ENCODE assay signal across 10 mouse cellular contexts in the genomic region with DNA sequence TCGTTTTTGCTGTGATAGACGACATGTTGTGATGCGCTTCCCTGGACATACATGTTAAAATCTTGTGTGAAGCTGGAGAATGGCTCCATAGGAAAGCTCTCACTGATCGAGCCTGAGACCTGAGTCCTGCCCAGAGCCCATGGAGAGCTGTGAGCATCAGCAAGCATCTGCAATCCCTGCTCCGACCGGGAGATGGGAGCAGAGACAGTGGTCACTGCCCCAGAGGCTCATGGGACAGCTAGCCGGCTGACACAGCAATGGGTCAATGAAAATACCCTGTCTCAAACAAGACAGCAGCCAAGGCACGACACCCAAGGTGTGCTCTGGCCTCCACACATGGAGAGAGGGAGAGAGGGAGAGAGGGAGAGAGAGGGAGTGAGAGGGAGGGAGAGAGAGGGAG. TPM values are rescaled to one million over a fixed set of nuclear protein-coding genes. Genes with fewer than 3 reads are reported as not detected.
DNase-seq lines count a peak whose midpoint lies in the region; ATAC-seq and TF ChIP-seq lines count a peak whose summit lies in the region.
"Had no signal": no experiment of that assay in that cellular context is flagged by ENCODE, and none has a peak within 500 bp of the region (broad histone marks: within the 10 kb centered on the region; RNA-seq: fewer than 3 reads in every experiment).

No protein-coding gene starts in this region.

- no peaks in the 10 kb centered on the region for H3K36me3 ChIP-seq in testis, adult 2 months (ENCODE audit: control insufficient read depth, insufficient read depth, low read length)
- no peaks in the 10 kb centered on the region for H3K36me3 ChIP-seq in liver, postnatal 0 days (replicated peaks; ENCODE audit: insufficient read depth, low read length)
- H3K36me3 ChIP-seq: heart, embryonic 13.5 days; limb, embryonic 15.5 days had no signal

- no peaks in the 10 kb centered on the region for H3K27me3 ChIP-seq in testis, adult 2 months (ENCODE audit: control insufficient read depth, insufficient read depth, low read length)
- no peaks in the 10 kb centered on the region for H3K27me3 ChIP-seq in liver, postnatal 0 days (ENCODE audit: insufficient read depth, low read length)
- H3K27me3 ChIP-seq: limb, embryonic 15.5 days had no signal

- no peak overlapping the region for H3K27ac ChIP-seq in testis, adult 2 months (ENCODE audit: control insufficient read depth, insufficient read depth, low read depth, low read length)
- no peak overlapping the region for H3K27ac ChIP-seq in liver, postnatal 0 days (ENCODE audit: low read depth)
- H3K27ac ChIP-seq: heart, embryonic 13.5 days; limb, embryonic 15.5 days had no signal

- intact Hi-C loops in gastrocnemius, postnatal 36 days (cut with DNase I): no loop called here

- H3K4me2 ChIP-seq in liver, postnatal 0 days (ENCODE audit: low read depth, low read length): no peak overlapping the region
- H3K4me2 ChIP-seq: heart, embryonic 13.5 days; limb, embryonic 15.5 days had no signal

- H3K4me1 ChIP-seq in testis, adult 2 months (ENCODE audit: control insufficient read depth, insufficient read depth, low read length): peaks cover 8% of the 10 kb centered on the region
- no peaks in the 10 kb centered on the region; the same call in 1 of the 2 replicates for H3K4me1 ChIP-seq in liver, postnatal 0 days (ENCODE audit: insufficient read depth)

- TF ChIP-seq CTCF in testis, adult 2 months (IDR thresholded peaks at IDR 0.05; ENCODE audit: control insufficient read depth, insufficient read depth, insufficient replicate concordance, low read depth, low read length): peak; percentile 32; the same call in 1 of the 2 replicates
- TF ChIP-seq CTCF in liver, postnatal 0 days (IDR thresholded peaks at IDR 0.05; ENCODE audit: low read depth): peak; percentile 54

- no peak for TF ChIP-seq EP300 in liver, postnatal 0 days (IDR thresholded peaks at IDR 0.05; ENCODE audit: low read depth)

- DNase-seq in gastrocnemius, postnatal 10 days: peak; percentile 48
- DNase-seq in gastrocnemius, postnatal 36 days: no peak
- DNase-seq in testis, postnatal 14 days (ENCODE audit: low spot score): no peak
- peak; percentile 50 for DNase-seq in liver, postnatal 0 days
- no peak for DNase-seq in layer of hippocampus, postnatal 25 days (ENCODE audit: extremely low spot score in 1 of 2, low spot score in 1 of 2)
- no peak for DNase-seq in spleen, postnatal 14 days (ENCODE audit: low spot score in 2 of 2)
- DNase-seq in adipocyte (ENCODE audit: low spot score): no peak

- no peaks in the 10 kb centered on the region for H3K9me3 ChIP-seq in liver, postnatal 0 days (ENCODE audit: low read length)
- H3K9me3 ChIP-seq: heart, embryonic 13.5 days; limb, embryonic 15.5 days had no signal

- no peak overlapping the region for H3K4me3 ChIP-seq in testis, adult 2 months (ENCODE audit: control insufficient read depth, low read depth, low read length)
- no peak overlapping the region for H3K4me3 ChIP-seq in liver, postnatal 0 days (ENCODE audit: low read depth, low read length)
- H3K4me3 ChIP-seq: heart, embryonic 13.5 days; limb, embryonic 15.5 days had no signal

- WGBS in liver, postnatal 0 days (ENCODE audit: insufficient replicate concordance): 66% methylated on average over 8 of the region's 8 CpGs

- ATAC-seq in liver, postnatal 0 days: peak; percentile 64

- no peak overlapping the region for H3K9ac ChIP-seq in liver, postnatal 0 days (replicated peaks)
- H3K9ac ChIP-seq: heart, embryonic 13.5 days; limb, embryonic 15.5 days had no signal

- no peak for TF ChIP-seq POLR2A in testis, adult 2 months (IDR thresholded peaks at IDR 0.05; ENCODE audit: control insufficient read depth, low read depth, low read length)

RNA-seq across cellular contexts. Expression of a gene that starts 26.6 kb away (rescaled TPM):
- total RNA-seq in gastrocnemius, postnatal 10 days (2021): 10 to 100 TPM; 29.8 to 36.7 TPM
- 10 to 100 TPM; 15.5 to 17.8 TPM for total RNA-seq in gastrocnemius, postnatal 36 days (2021)
- 44.6 and 47.8 TPM in 2 replicates for polyA plus RNA-seq in testis, adult 2 months (2012; rRNA removed)
- 14.6 and 18.7 TPM in 2 replicates for polyA plus RNA-seq in liver, postnatal 0 days (2015; fragmentation: Nextera tagmentation; extraction: Ambion mirVana)
- 10 to 100 TPM; 93.8 to 95.1 TPM for total RNA-seq in layer of hippocampus, postnatal 25 days (2021)

Comparison
In these comparisons a context has a peak if more than half of its experiments do, and no peak if none do; other contexts are left out.
1. DNase-seq: peak in gastrocnemius, postnatal 10 days (single experiment) and liver, postnatal 0 days (single experiment); none in gastrocnemius, postnatal 36 days (0 of 2), testis, postnatal 14 days (single experiment), layer of hippocampus, postnatal 25 days (0 of 2), spleen, postnatal 14 days (0 of 2) and adipocyte (single experiment).